Comparison of ENCODE assay signal across 1 mouse cellular context in the genomic region with DNA sequence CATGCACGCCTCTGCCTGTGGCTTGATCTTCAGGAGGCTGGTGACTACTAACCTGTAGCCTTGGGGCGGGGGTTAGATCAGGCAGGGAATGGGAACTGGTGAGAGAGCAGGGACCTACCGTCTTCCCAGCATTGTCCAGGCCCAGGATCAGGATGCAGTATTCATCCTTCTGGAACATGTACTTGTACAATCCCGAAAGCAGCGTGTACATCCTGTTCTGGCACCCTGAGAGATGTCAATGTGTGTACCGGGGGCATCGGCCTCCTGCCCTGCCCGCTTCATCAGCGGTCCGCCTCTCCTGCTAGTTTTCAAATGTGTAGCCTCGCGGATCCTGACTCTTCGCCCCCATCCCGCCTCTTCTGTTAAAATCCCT.
TF ChIP-seq lines count a peak whose summit lies in the region.

No protein-coding gene starts in this region.

TF ChIP-seq in MEL, 35 proteins besides CTCF, POLR2A, EP300 and RAD21 (continued from another document):
- TF ChIP-seq HCFC1 (IDR thresholded peaks at IDR 0.05; ENCODE audit: low read depth, low read length) (no peak), MEF2A (IDR thresholded peaks at IDR 0.05; ENCODE audit: extremely low read depth, insufficient replicate concordance, low read depth, low read length, poor library complexity, severe bottlenecking) (no peak), CHD2 (IDR thresholded peaks at IDR 0.05; ENCODE audit: low read length) (no peak), RCOR1 (IDR thresholded peaks at IDR 0.05; ENCODE audit: low read depth, low read length) (no peak), TBP (IDR thresholded peaks at IDR 0.05; ENCODE audit: low read depth, low read length) (no peak), POLR2AphosphoS2 (IDR thresholded peaks at IDR 0.05; ENCODE audit: low read length) (no peak), MAZ (IDR thresholded peaks at IDR 0.05; ENCODE audit: low read depth, low read length) (no peak), GATA1 (IDR thresholded peaks at IDR 0.05; ENCODE audit: low read depth, low read length) (no peak)
TF ChIP-seq in MEL: peak in this region for 0.
